Mouse (Mus musculus) liver, embryonic 14.5 days (tissue): ENCODE data around the gene Rc3h1.

Experiments used
- CTCF ChIP-seq: IDR thresholded peaks from 2 replicates; pipeline ENCODE4 v1.5.1; 2016; ENCODE audit warnings: antibody characterized with exemption, low read depth, control low read depth
- EP300 ChIP-seq: IDR thresholded peaks from 2 replicates; pipeline ENCODE4 v1.6.1; 2016; ENCODE audit warnings: antibody characterized with exemption, low read depth

GRCm38 (mm10) chr1:160921938-160922337, 15.7 kb downstream of the Rc3h1 start:
- TF ChIP-seq CTCF (peak; percentile 66), EP300 (no peak)
